Mouse (Mus musculus): ENCODE measurements around the gene Dbil5.

Gene Dbil5

GRCm38 (mm10) chr11:76217390-76217800 is at the start of gene Dbil5, which contains the start of gene Gemin4:
Gene Dbil5, plus strand, starts transcription at chr11:76217608.
Gene Gemin4, minus strand, starts transcription at chr11:76217664.
- under 1% methylated on average over 35 of the region's 35 CpGs for WGBS

- WGBS: 67% methylated on average over 3 of the region's 3 CpGs
Observed at GRCm38 (mm10) chr11:76168976-76169375, 48.4 kb upstream of the Dbil5 start.

DNA sequence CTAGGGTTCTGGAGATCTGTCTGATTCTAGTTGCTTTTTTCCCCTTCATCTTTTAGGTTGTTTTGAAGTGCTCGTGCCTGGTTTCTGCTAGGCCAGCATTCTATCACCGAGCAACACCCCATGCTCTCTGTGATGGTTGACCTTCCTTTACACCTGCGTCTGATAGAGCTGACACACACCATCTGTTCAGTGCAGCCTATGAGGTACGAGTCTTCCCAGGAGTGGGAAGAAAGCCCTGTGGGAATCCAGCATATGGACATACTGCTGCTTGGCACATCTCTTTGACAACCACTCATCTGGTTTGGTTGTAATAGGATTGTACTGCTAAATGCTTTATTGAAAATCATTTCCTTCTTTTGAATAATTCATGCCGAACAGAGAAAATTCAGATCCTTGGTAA is 47.2 kb upstream of the Dbil5 start:
- 57% methylated on average over 5 of the region's 5 CpGs for WGBS

- WGBS: under 1% methylated on average over 28 of the region's 28 CpGs
Observed at GRCm38 (mm10) chr11:76178726-76179494, 38.5 kb upstream of the Dbil5 start.

GRCm38 (mm10) chr11:76179495-76180145 is 37.8 kb upstream of the Dbil5 start, which contains the start of the genes Vps53 and Fam57a:
Gene Vps53, minus strand, starts transcription at chr11:76179647.
Gene Fam57a, plus strand, starts transcription at chr11:76179671.
- under 1% methylated on average over 34 of the region's 37 CpGs for WGBS

DNA sequence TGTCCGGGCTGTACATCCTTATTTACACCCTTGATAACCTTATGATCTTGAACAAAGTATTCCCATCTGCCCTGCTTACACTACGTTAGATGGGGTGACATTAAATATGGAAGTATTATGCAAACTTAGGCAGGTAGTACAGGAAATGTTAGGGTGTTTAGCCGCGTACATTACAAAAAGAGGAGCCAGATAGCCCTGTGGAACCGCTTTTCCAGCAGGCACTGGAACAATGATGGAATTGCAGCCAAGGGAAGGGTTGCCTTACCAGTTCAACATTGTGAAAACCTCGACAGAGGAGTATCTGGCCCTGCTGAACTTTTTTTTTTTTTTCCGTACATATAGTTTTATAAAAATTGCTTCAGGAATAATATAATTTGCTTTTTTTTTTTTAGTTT is 37.3 kb upstream of the Dbil5 start:
- 11% methylated on average over 7 of the region's 7 CpGs for WGBS

DNA sequence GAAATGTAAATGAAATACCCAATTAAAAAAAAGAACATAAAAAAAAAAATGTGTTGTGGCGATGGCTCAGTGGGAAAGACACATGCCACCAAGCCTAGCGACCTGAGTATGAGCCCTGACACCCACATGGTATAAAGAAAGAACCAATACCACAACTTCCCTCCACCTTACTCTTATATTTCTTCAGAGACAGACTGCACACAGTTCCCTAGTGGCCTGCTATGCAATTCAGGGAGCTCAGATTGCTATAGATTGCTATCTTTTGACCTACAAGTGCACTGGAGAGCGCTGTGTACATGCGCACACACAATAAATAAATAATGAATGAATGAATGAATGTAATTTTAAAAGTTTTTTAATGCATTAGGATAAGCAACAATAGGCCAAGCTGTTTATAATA is 33.7 kb upstream of the Dbil5 start:
- 83% methylated on average over 4 of the region's 4 CpGs for WGBS

GRCm38 (mm10) chr11:76186908-76187307 is 30.5 kb upstream of the Dbil5 start:
- 91% methylated on average over 6 of the region's 6 CpGs for WGBS

- WGBS: 74% methylated on average over 8 of the region's 8 CpGs
Observed at GRCm38 (mm10) chr11:76196275-76196976, 21.0 kb upstream of the Dbil5 start.

DNA sequence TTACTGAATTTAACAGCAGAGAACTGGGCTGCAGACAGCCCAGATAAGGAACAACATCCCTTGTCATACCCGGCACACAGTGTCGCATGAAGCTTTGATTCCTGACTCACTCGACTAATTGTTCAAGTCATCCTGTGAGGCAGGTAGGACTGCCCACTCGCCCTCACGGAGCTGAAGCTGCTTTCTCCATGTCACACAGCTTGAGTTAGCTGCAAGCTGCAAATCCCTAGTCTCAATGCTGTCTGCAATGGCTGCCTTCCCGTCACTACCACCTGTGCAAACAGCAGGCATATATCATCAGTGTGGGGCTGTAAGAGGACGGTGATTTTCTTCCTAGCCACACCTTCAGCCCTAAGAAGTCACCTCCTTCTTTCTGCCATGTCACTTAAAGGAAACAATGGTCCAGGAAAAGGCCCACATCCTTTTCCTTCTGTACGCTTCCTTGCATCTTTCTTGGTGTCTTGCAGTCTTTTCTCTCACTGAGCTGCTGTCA is 20.4 kb upstream of the Dbil5 start:
- WGBS: 62% methylated on average over 8 of the region's 8 CpGs

DNA sequence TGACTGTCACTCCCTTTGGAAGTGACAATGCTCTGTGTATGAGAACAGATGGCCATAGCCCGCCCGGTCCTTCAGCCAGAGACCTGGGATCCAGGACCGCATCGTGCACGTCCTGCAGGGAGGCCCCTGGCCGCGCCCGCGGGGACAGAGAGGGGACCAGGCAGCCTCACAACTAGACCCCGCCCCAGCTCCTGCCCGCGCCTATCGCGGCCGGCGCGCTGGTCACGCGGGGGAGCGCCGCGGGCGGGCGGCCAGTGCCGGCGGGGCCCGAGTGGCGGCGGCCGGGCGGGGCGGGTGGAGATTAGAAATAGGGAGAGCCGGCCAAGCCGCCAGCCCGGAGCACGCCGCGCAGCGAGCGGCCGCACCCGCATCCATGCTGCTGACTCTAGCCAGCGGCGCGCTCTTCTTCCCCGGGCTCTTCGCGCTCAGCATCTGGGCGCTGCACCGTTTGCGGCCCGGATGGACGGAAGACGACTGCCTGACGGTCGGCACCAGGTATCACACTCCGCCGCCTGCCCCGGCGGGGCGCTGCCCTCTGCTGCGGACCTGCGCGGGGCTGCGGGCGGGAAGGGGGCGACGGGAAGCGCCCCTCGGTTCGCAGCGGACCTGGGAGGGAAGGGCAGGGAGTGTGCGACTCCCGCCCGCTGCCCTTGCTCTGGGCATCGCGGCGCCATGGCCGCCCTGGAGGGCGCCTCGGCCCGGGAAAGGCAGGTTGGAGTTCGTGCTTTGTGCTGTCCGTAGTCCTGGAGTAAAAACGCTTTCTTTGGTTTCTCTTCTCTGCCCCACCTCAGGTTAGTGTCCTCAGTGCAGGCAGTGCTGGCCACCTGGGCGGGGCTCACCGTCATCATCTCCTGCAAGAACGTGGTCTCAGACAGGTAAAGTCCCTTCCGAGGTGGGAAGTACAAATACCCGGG is 15.4 kb upstream of the Dbil5 start:
- WGBS: under 1% methylated on average over 90 of the region's 90 CpGs

DNA sequence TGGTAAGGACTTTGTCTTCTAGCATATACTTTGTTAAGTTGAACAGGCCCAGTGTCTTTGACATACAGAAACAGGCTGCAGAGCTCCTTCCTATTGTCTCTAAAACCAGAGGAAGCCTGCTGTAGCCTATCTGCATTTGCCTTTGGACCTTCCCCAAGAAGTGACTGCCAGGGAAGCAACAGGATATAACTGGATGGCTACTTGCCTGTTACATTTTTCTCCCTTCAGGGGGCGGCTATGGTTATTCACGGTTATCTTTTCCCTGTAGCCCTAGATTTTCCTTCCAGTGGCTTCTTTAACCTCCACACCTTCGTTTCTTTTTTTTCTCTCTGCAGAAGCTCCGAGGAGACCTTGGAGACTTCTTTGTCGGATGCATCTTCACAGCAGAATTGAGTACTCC is 10.6 kb upstream of the Dbil5 start:
- 72% methylated on average over 5 of the region's 5 CpGs for WGBS

DNA sequence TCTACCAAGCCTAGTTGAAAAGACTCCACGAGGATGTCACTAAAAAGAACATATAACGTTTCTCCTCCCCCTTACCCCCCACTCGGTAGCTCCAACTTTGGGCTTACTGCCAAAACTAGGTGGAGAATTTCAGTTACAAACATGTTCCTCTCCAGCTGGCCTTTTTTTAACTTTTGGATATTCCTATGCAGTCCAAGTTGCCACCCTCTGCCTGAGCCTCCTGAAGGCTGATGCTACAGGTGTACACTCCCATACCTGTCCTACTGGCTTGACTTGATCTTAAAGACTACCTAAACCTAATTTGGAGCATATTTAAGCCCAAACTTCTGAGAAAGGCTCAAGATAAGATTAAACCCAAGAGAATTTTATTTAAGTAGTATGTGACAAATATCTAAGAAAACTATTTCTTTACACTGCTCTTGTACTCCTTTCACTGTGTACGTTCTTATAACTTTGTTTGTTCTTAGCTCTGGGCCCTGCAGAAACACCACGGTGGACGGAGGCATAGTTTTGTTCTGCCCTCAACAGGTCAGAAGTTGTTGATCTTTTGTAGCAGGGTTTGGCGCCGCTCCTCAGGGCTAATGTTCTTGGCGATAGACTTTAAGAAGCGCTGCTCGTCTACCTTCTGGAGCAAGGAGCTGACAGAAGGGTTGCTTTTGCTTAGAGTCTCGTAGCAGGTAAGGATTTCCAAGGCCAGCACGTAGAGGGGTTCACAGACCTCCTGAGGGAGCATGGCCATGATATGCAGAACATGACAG is 7.0 kb upstream of the Dbil5 start:
- 76% methylated on average over 13 of the region's 13 CpGs for WGBS

DNA sequence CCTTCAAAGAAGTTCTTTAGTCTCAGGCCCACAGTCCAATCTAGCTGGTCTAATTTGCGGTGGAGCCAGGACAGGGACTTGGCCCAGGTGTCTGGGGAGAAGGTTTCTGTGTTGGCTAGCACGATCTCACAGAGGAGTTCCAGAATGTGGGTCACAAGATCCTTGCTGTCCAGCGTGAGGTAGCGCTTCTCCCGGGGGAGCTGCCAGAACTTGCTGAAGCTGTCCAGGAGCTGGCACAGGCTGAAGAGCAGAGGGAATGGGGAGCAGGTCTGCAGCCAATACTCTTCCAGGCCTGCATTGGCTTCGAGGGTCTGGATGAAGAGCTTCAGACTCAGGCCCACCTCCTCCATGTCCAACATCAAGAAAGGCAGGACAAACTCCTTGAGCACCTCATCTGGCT is 5.8 kb upstream of the Dbil5 start:
- WGBS: 64% methylated on average over 5 of the region's 6 CpGs

GRCm38 (mm10) chr11:76213841-76214240 is 3.6 kb upstream of the Dbil5 start:
- WGBS: 60% methylated on average over 5 of the region's 5 CpGs

GRCm38 (mm10) chr11:76215011-76215410 is 2.4 kb upstream of the Dbil5 start:
- WGBS: 87% methylated on average over 2 of the region's 2 CpGs

GRCm38 (mm10) chr11:76216049-76216540 is 1.3 kb upstream of the Dbil5 start:
- 91% methylated on average over 5 of the region's 5 CpGs for WGBS

DNA sequence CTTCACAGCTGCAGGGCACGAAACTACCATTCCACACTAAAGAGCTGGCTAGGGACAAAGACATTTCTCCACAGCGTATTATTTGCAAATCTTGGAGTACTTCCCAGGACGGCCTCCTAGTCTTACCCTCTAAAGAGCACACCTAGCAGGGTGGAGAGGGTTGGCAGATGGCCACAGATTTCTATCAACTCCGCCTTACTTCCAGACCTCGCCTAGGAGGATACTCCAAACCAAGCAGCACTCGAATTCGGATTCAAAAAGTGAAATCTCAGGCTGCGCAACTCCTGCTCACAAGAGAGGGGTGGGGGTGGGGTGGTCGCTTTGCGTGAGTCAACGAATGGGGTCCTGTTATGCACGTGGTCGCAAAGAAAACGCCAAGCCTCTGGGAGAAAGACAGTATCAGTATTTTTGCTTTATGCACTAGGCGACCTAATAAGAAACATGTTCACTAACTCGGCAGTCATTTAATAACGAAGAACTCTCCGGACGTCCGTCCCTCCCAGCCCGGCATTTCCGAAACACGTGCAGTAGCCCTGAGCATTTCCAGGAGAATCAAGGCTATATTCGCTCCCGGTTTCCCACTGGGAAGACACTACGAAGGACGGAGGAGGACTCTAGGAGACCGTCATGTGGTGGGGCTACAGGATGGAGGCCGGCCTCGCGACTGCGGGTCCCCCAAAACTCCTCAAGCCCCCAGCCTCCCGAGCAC is 573 bp upstream of the Dbil5 start:
- WGBS: 2% methylated on average over 33 of the region's 33 CpGs

DNA sequence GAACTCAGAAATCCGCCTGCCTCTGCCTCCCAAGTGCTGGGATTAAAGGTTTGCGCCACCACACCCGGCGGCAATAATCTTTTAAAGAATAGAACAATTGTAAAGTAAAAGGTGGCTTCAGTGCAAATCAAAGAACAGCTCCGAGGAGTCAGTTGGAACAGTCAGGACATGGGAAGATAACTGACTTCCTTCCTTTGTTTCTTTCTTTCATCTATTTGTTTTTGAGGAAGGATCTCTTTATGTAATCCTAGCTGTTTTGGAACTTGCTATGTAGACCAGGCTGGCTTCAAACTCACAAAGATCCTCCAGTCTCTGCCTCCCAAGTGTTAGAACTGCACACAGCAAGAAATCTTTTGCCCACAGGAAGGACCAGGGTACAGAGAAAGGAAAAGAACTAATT is 7.2 kb downstream of the Dbil5 start:
- WGBS: 94% methylated on average over 5 of the region's 5 CpGs

GRCm38 (mm10) chr11:76236136-76236535 is 18.7 kb downstream of the Dbil5 start:
- WGBS: 91% methylated on average over 3 of the region's 3 CpGs

All from cerebral cortex, adult 2 months (tissue).